Mouse (Mus musculus): ENCODE data around the gene Naaladl2.

The Naaladl2 gene

GRCm38 (mm10) chr3:24668052-24668916 lies 475.8 kb downstream of the Naaladl2 start:
- H3K36me3 ChIP-seq (ENCODE audit: control insufficient read depth, insufficient read depth, low read length, poor library complexity, severe bottlenecking), result no peaks in the 10 kb centered on the region
- no peaks in the 10 kb centered on the region for H3K27me3 ChIP-seq (ENCODE audit: control insufficient read depth, insufficient read depth, low read length, poor library complexity, severe bottlenecking)
- no peak for DNase-seq (ENCODE audit: low read depth, low spot score)

- DNase-seq (ENCODE audit: low read depth, low spot score), result no peak
- Histone ChIP-seq H3K36me3 (ENCODE audit: control insufficient read depth, insufficient read depth, low read length, poor library complexity, severe bottlenecking) (no peaks in the 10 kb centered on the region), H3K27me3 (ENCODE audit: control insufficient read depth, insufficient read depth, low read length, poor library complexity, severe bottlenecking) (no peaks in the 10 kb centered on the region)
These were observed 478.7 kb downstream of the Naaladl2 start for GRCm38 (mm10) chr3:24665408-24665807.

GRCm38 (mm10) chr3:24663749-24664148 lies 480.3 kb downstream of the Naaladl2 start:
- no peaks in the 10 kb centered on the region for H3K27me3 ChIP-seq (ENCODE audit: control insufficient read depth, insufficient read depth, low read length, poor library complexity, severe bottlenecking)
- no peak for DNase-seq (ENCODE audit: low read depth, low spot score)
- H3K36me3 ChIP-seq (ENCODE audit: control insufficient read depth, insufficient read depth, low read length, poor library complexity, severe bottlenecking), result no peaks in the 10 kb centered on the region

DNA sequence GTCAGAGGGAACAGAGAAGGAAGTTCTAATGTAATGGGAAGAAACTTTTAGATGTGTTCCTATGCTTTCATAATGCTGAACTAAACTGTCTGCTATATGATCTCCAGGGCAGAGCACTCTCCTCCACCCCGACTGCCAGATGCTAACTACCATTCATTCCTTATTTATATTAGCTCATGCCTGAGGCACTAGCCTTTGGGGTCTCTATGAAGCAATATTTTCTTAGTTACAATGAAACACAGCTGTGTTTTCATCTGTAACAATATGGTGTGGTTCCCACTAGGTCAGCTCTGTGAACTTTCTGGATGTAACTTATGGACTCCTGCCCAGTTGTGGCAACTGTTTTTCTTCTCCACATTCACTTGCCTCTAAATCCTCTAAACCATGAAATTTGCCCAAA lies 514.0 kb downstream of the Naaladl2 start:
- Histone ChIP-seq H3K27me3 (ENCODE audit: control insufficient read depth, insufficient read depth, low read length, poor library complexity, severe bottlenecking) (no peaks in the 10 kb centered on the region), H3K36me3 (ENCODE audit: control insufficient read depth, insufficient read depth, low read length, poor library complexity, severe bottlenecking) (no peaks in the 10 kb centered on the region)
- no peak for DNase-seq (ENCODE audit: low read depth, low spot score)

DNA sequence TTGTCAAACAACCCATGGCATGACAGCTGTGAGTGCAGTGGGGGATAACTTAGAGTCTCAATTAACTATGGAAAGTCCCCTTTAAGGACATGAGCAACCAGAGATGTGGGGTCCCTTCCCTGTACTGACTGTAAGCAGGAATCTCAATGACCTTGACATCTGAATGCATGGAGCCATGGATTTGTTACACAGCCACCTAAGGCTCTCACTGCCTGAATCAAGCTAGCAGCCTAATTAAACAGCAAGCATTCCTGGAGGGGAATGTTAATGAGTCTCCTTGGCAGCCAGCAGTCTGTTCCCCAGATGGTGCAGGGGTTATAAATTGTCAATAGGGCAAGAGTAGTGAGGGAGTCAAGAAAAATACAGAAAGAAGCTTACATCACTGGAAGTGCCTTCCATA lies 538.6 kb downstream of the Naaladl2 start:
- DNase-seq (ENCODE audit: low read depth, low spot score), result no peak
- Histone ChIP-seq H3K36me3 (ENCODE audit: control insufficient read depth, insufficient read depth, low read length, poor library complexity, severe bottlenecking) (no peaks in the 10 kb centered on the region), H3K27me3 (ENCODE audit: control insufficient read depth, insufficient read depth, low read length, poor library complexity, severe bottlenecking) (no peaks in the 10 kb centered on the region)

GRCm38 (mm10) chr3:24604791-24605320 lies 539.2 kb downstream of the Naaladl2 start:
- Histone ChIP-seq H3K36me3 (ENCODE audit: control insufficient read depth, insufficient read depth, low read length, poor library complexity, severe bottlenecking) (no peaks in the 10 kb centered on the region), H3K27me3 (ENCODE audit: control insufficient read depth, insufficient read depth, low read length, poor library complexity, severe bottlenecking) (no peaks in the 10 kb centered on the region)
- no peak for DNase-seq (ENCODE audit: low read depth, low spot score)

- no peaks in the 10 kb centered on the region for H3K27me3 ChIP-seq (ENCODE audit: control insufficient read depth, insufficient read depth, low read length, poor library complexity, severe bottlenecking)
- no peak for DNase-seq (ENCODE audit: low read depth, low spot score)
- H3K36me3 ChIP-seq (ENCODE audit: control insufficient read depth, insufficient read depth, low read length, poor library complexity, severe bottlenecking), result no peaks in the 10 kb centered on the region
These were observed 548.6 kb downstream of the Naaladl2 start for GRCm38 (mm10) chr3:24595447-24595846.

DNA sequence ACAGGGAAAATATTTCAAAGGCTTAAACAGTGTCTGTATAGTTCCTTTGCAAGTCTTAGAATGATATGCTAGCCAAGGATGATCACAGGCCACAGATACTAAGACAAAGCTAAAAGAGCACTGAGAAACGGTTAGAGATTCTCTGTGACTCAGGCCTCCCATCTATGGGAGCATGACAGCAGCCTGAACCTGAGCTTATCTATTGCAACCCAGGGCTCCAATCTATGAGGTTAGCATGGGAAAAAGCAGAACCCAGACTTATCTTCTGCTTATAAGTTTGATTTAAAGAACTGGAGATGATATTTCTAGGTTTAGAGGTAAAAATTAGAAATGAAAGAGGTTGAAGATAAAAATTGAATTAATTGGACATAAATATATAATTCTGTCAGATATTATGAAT lies 587.4 kb downstream of the Naaladl2 start:
- Histone ChIP-seq H3K27me3 (ENCODE audit: control insufficient read depth, insufficient read depth, low read length, poor library complexity, severe bottlenecking) (no peaks in the 10 kb centered on the region), H3K36me3 (ENCODE audit: control insufficient read depth, insufficient read depth, low read length, poor library complexity, severe bottlenecking) (no peaks in the 10 kb centered on the region)
- DNase-seq (ENCODE audit: low read depth, low spot score), result no peak

DNA sequence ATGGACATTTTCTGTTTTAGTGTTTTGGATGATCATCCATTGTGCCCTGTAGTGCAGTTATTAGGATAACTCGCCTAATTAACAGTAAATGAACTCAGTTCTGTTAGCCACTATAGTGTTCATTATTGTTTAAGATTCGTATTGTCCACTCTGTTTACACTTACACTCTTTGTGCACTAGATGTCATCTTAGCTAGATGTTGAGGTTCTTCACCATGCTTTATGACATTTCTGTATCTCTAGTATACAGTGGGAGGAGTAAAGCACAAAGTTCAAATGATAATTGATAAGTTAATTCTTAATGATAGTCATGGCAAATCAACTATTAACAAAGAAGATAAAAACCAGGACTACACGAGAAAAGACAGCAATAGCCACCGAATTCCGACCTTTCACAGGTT lies 590.4 kb downstream of the Naaladl2 start:
- Histone ChIP-seq H3K36me3 (ENCODE audit: control insufficient read depth, insufficient read depth, low read length, poor library complexity, severe bottlenecking) (no peaks in the 10 kb centered on the region), H3K27me3 (ENCODE audit: control insufficient read depth, insufficient read depth, low read length, poor library complexity, severe bottlenecking) (no peaks in the 10 kb centered on the region)
- DNase-seq (ENCODE audit: low read depth, low spot score), result no peak

- no peak for DNase-seq (ENCODE audit: low read depth, low spot score)
- no peaks in the 10 kb centered on the region for H3K27me3 ChIP-seq (ENCODE audit: control insufficient read depth, insufficient read depth, low read length, poor library complexity, severe bottlenecking)
- no peaks in the 10 kb centered on the region for H3K36me3 ChIP-seq (ENCODE audit: control insufficient read depth, insufficient read depth, low read length, poor library complexity, severe bottlenecking)
These were observed 591.4 kb downstream of the Naaladl2 start for GRCm38 (mm10) chr3:24552631-24553030.

DNA sequence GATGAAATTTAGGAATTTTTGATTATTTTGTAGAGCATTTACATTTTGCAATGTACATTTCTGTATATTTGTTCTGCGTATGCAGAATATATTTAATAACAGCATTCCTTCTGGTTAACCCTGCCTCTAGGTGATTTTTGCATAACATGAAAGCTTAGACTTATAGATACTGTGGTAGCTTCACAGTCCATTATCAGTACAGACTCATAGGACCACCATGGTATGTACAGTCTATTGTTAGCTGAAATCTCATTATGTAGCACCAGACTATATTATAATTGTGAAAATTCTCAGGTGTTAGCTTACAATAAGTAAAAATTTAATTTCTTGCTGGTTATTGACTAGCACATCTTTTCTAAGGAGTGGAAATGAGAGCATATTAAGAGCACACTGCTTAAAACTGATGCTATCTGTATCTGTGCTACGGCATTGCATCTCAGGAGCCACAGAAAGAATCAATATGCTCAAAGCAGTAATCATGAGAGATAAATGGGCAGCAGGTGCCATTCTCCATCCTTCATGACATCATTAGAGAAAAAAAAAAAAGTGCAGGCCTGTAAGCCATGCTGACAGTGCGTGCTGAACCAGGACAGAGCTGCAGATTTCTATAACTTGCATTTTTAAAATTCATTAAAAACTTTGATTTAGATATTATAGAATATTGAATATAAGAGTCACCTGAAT lies 610.1 kb downstream of the Naaladl2 start:
- DNase-seq (ENCODE audit: low read depth, low spot score), result no peak
- no peaks in the 10 kb centered on the region for H3K36me3 ChIP-seq (ENCODE audit: control insufficient read depth, insufficient read depth, low read length, poor library complexity, severe bottlenecking)
- H3K27me3 ChIP-seq (ENCODE audit: control insufficient read depth, insufficient read depth, low read length, poor library complexity, severe bottlenecking), result no peaks in the 10 kb centered on the region

GRCm38 (mm10) chr3:24514918-24515317 lies 629.1 kb downstream of the Naaladl2 start:
- DNase-seq (ENCODE audit: low read depth, low spot score), result no peak
- no peaks in the 10 kb centered on the region for H3K36me3 ChIP-seq (ENCODE audit: control insufficient read depth, insufficient read depth, low read length, poor library complexity, severe bottlenecking)
- H3K27me3 ChIP-seq (ENCODE audit: control insufficient read depth, insufficient read depth, low read length, poor library complexity, severe bottlenecking), result no peaks in the 10 kb centered on the region

DNA sequence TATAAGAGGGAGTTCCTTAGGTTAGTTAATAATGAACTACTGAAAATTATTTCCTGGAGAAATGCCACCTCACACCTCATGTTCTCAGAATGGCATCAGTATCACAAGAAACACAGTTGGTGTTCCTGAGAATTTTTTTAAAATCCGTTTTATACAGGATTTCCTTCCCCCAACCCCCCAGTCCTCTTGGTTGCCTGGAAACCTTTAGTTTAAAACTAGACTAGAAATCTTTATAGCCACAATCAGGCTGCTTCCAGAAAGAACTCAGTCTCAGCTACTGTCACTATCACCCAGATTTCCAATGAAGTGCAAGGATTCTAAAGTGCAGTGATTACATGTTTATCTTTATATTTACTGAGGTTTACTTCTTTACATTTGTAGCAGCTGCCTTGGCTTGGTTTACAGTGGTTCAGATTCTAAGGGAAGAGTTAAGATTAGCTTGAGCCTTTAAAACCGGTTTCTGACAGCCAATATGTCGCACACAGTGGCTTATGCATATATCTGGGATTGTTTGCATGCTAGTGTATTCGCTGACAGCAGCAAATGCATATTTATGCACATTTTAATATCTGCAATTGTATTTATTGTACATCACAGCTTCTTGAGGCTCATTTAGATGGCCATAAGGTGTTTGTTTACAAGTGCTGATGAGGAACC lies 657.5 kb downstream of the Naaladl2 start:
- no peak for DNase-seq (ENCODE audit: low read depth, low spot score)
- Histone ChIP-seq H3K27me3 (ENCODE audit: control insufficient read depth, insufficient read depth, low read length, poor library complexity, severe bottlenecking) (no peaks in the 10 kb centered on the region), H3K36me3 (ENCODE audit: control insufficient read depth, insufficient read depth, low read length, poor library complexity, severe bottlenecking) (no peaks in the 10 kb centered on the region)

GRCm38 (mm10) chr3:24463941-24464340 lies 680.1 kb downstream of the Naaladl2 start:
- DNase-seq (ENCODE audit: low read depth, low spot score), result no peak
- H3K36me3 ChIP-seq (ENCODE audit: control insufficient read depth, insufficient read depth, low read length, poor library complexity, severe bottlenecking), result no peaks in the 10 kb centered on the region

DNA sequence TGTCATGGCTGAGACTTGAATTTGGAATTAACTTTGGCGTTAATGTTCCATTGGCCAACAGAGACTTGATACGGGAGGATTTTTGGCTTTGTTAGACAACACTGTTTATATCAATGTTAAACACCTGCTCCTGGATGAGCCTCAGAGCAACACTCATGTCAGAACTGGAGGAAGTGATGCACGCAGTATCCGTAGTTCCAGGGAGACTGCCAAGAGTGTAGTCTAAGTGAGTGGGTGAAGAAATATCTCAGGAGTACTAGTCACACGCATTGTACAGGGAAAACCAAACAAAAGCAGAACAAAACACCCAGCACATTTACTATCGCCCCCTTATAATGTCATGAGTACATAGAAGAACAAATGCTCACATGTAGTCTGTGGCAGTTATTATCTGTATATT lies 703.4 kb downstream of the Naaladl2 start:
- DNase-seq (ENCODE audit: low read depth, low spot score), result no peak
- no peaks in the 10 kb centered on the region for H3K27me3 ChIP-seq (ENCODE audit: control insufficient read depth, insufficient read depth, low read length, poor library complexity, severe bottlenecking)
- no peaks in the 10 kb centered on the region for H3K36me3 ChIP-seq (ENCODE audit: control insufficient read depth, insufficient read depth, low read length, poor library complexity, severe bottlenecking)

More at GRCm38 (mm10) chr3:24463941-24464340, 680.1 kb downstream of the Naaladl2 start:
- H3K27me3 ChIP-seq (ENCODE audit: control insufficient read depth, insufficient read depth, low read length, poor library complexity, severe bottlenecking), result no peaks in the 10 kb centered on the region
